Mouse (Mus musculus) cerebral cortex, adult 2 months (tissue): ENCODE data around the gene Samd5.

ENCODE experiments used
- WGBS: fragments of 180-500 bp; shearing (Covaris S2); methylation state at CpG from one replicate; pipeline ENCODE4 v1.1.7; 2018; 5-methylcytosine and 5-hydroxymethylcytosine counted together

Samd5 gene

GRCm38 (mm10) chr10:9574135-9574534, 100.9 kb downstream of the Samd5 start:
- WGBS: 52% methylated on average over 4 of the region's 4 CpGs
